In the genomic region with DNA sequence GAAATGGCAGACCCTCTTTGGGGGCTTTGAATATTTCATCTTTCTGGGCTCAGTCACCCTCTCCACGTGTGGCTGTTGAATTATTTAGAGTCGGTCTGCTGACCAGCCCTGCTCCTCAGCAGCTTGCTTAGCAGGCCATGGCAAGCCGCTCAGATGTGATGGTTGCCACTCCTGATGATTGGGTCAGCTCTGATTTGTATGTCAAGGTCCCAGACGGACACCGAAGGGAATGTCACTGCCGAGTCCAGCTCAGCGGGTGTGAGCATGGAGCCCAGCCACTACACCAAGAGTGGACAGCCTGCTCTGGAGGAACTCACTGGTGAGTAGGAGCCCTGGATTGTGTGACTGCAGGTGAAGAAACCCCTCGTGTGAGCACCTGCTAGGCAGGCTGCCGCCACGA, we compare ENCODE assay signal across 12 mouse cellular contexts.
"Had no signal": no experiment of that assay in that cellular context is flagged by ENCODE, and none has a peak within 500 bp of the region (broad histone marks: within the 10 kb centered on the region; RNA-seq: fewer than 3 reads in every experiment).

No protein-coding gene starts in this region.

- H3K4me1 ChIP-seq: neural tube, embryonic 13.5 days; stomach, embryonic 15.5 days had no signal

- H3K9ac ChIP-seq: limb, embryonic 13.5 days; neural tube, embryonic 13.5 days; stomach, embryonic 15.5 days had no signal

- H3K9me3 ChIP-seq: limb, embryonic 13.5 days; neural tube, embryonic 13.5 days; stomach, embryonic 15.5 days had no signal

- H3K4me3 ChIP-seq: limb, embryonic 13.5 days; neural tube, embryonic 13.5 days; stomach, embryonic 15.5 days had no signal

- H3K27ac ChIP-seq: kidney, postnatal 0 days; limb, embryonic 13.5 days; neural tube, embryonic 13.5 days; stomach, embryonic 15.5 days had no signal

- H3K27me3 ChIP-seq: neural tube, embryonic 13.5 days; stomach, embryonic 15.5 days had no signal

- DNase-seq: layer of hippocampus, adult 9-11 months; left cerebral cortex, postnatal 4 days; lung, adult 18-20 months; right cerebral cortex, postnatal 14 days; thymus, adult 2 months; thymus, postnatal 25 days had no signal

- H3K4me2 ChIP-seq: limb, embryonic 13.5 days; neural tube, embryonic 13.5 days; stomach, embryonic 15.5 days had no signal

- H3K36me3 ChIP-seq: limb, embryonic 13.5 days; stomach, embryonic 15.5 days had no signal

- ATAC-seq: inflammation-experienced regulatory T-cells, adult 6 months; intestine, postnatal 0 days had no signal
